Mouse (Mus musculus) heart, embryonic 12.5 days (tissue): ENCODE results near the gene Zfp706. TPM values are rescaled to one million over a fixed set of nuclear protein-coding genes. Genes with fewer than 3 reads are reported as not detected.

ENCODE experiments used
- ATAC-seq: fragments of 200-750 bp; cut with Nextera tagmentation; 2 replicates; pipeline ENCODE4 v1.8.0; 2017; ENCODE audit warnings: moderate TSS enrichment, moderate library complexity; ENCODE audit not compliant: insufficient number of reproducible peaks, low FRiP score
- H3K27ac ChIP-seq: fragments of 300-500 bp; sonication (generic); 2 replicates; pipeline ENCODE4 v1.5.1; 2016; ENCODE audit warnings: mild to moderate bottlenecking, moderate library complexity; ENCODE audit not compliant: poor library complexity, severe bottlenecking
- H3K27me3 ChIP-seq: fragments of 300-500 bp; sonication (generic); replicated peaks from 2 replicates; pipeline ENCODE4 v1.6.1; 2016; ENCODE audit warnings: mild to moderate bottlenecking, moderate library complexity
- H3K36me3 ChIP-seq: fragments of 300-500 bp; sonication (generic); 2 replicates; pipeline ENCODE4 v1.6.1; 2016; ENCODE audit warnings: mild to moderate bottlenecking, moderate library complexity
- H3K4me1 ChIP-seq: fragments of 300-500 bp; sonication (generic); replicated peaks from 2 replicates; pipeline ENCODE4 v1.6.1; 2016; ENCODE audit warnings: mild to moderate bottlenecking
- H3K4me2 ChIP-seq: fragments of 300-500 bp; sonication (generic); 2 replicates; pipeline ENCODE4 v1.6.1; 2016; ENCODE audit warnings: mild to moderate bottlenecking, moderate library complexity
- H3K4me3 ChIP-seq: fragments of 300-500 bp; sonication (generic); 2 replicates; pipeline ENCODE4 v1.5.1; 2016; ENCODE audit warnings: mild to moderate bottlenecking
- H3K9ac ChIP-seq: fragments of 300-500 bp; sonication (generic); 2 replicates; pipeline ENCODE4 v1.6.1; 2016; ENCODE audit warnings: mild to moderate bottlenecking, moderate library complexity
- H3K9me3 ChIP-seq: fragments of 300-500 bp; sonication (generic); replicated peaks from 2 replicates; pipeline ENCODE4 v1.6.1; 2016; ENCODE audit warnings: mild to moderate bottlenecking, moderate library complexity
- WGBS: fragments of 180-500 bp; shearing (Covaris S2); methylation state at CpG from one replicate; pipeline ENCODE4 v1.1.7; 2016; 5-methylcytosine and 5-hydroxymethylcytosine counted together
- polyA plus RNA-seq: library from polyadenylated mRNA; unstranded; fragments of >200 nt; fragmentation: Nextera tagmentation; extraction: Ambion mirVana; gene quantifications from 2 replicates; pipeline ENCODE4 v1.2.1, GENCODE M21; 2016

Gene Zfp706
- polyA plus RNA-seq, 1 experiment from 2014 or later, result 459 TPM

DNA sequence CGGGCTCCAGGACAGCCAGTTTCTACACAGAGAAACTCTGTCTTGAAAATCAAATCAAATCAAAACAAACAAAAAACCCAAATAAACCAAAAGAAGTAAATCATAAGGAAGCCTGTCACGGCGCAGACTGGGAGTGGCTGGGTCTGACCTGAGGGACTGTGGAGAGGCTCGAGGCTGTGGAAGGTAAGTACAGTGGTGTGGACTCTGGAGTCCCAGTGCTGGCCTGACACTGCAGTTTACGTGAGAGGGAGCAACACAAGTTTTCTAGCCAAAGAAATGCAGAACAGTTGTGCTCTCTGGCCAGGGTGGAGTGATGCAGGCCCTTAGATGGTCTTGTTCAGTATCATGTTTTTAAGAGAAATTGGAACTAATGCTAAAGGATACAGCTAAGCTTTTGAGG lies 31.9 kb downstream of the Zfp706 start:
- Histone ChIP-seq H3K4me1 (peaks cover 39% of the 10 kb centered on the region), H3K9me3 (no peaks in the 10 kb centered on the region), H3K36me3 (no peaks in the 10 kb centered on the region), H3K4me2 (no peak overlapping the region), H3K4me3 (no peak overlapping the region), H3K27ac (no peak overlapping the region), H3K9ac (no peak overlapping the region), H3K27me3 (no peaks in the 10 kb centered on the region)
- no peak for ATAC-seq
- WGBS, result 89% methylated on average over 5 of the region's 5 CpGs

DNA sequence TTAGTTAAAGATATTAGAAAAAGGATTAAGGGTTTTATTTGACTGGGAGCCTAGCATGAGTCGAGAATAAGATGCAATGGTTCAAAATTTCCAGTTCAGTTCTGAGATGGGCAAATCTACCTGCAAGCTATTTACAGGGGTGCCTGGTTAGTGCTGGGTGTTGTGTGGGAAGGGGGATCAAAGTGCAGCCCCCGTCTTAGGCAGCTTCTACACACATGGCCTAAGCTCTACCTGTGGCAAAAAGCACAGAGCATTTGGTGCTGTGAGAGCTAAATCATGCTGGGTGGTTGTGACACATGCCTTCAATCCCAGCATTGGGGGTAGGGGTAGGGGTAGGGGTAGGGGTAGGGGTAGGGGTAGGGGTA lies 32.3 kb downstream of the Zfp706 start:
- Histone ChIP-seq H3K9me3 (no peaks in the 10 kb centered on the region), H3K9ac (no peak overlapping the region), H3K4me3 (no peak overlapping the region), H3K36me3 (no peaks in the 10 kb centered on the region), H3K27me3 (no peaks in the 10 kb centered on the region), H3K4me1 (peaks cover 36% of the 10 kb centered on the region), H3K4me2 (no peak overlapping the region), H3K27ac (no peak overlapping the region)
- no peak for ATAC-seq
- WGBS, result 80% methylated on average over 2 of the region's 2 CpGs

DNA sequence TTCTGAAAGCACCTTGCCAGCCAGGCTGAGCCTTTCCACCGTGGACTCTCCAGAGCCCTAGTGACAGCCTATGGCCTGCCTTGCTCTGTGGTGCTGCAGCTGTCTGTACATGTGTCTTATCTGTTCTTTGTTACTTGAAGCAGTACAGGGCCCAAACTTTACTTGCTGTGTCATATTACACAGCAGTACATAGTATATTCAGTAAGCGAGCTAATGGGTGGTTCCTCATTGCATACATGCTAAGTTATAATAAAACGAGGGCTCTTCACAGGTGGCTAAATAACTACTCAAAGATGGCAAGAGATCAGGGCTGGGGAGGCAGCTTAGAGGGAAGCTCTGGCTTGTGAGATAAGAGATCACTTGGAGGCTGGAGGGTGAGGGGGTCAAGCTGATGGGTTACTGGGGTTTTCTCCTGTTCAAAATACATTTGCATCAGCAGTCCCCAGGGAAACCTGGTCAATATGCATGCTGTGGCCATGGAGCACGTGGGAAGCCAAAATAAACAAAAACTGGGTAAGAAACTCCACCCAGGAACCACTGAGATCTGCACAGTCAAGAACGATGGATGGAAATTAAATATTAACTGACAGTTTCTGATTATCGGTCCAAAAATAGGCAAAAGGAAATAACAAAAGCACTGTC lies 32.8 kb downstream of the Zfp706 start:
- 42% methylated on average over 6 of the region's 6 CpGs for WGBS
- Histone ChIP-seq H3K4me3 (no peak overlapping the region), H3K9ac (no peak overlapping the region), H3K4me2 (no peak overlapping the region), H3K27me3 (no peaks in the 10 kb centered on the region), H3K9me3 (no peaks in the 10 kb centered on the region), H3K27ac (no peak overlapping the region), H3K36me3 (no peaks in the 10 kb centered on the region), H3K4me1 (peaks cover 31% of the 10 kb centered on the region)
- 0 out of 2 replicates have a peak, but pooled peaks have one; percentile 51 for ATAC-seq

DNA sequence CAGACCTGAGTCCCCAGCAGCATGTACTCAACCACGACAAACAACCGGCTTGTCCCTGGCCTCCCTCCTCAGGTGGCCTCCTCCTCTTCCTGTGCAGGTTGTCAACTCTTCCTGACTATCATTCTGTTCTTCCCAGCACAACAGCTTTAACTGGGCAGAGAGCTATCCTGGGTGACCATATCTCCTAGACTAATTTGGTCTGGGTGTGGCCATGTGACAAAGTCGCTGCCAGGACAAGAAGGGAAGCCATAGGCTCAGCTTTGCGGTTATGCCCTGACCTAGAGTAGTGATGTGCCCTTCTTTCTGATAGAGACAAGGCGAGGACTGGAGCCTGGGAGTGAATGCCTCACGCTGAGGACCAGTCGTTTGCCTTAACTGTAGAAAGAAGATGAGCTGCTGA lies 33.9 kb downstream of the Zfp706 start:
- no peak for ATAC-seq
- H3K27ac ChIP-seq, result peak overlapping the region; percentile 5; the same call in 1 of the 2 replicates
- 54% methylated on average over 7 of the region's 7 CpGs for WGBS
- no peak overlapping the region for H3K9ac ChIP-seq
- H3K4me1 ChIP-seq, result peaks cover 26% of the 10 kb centered on the region
- H3K36me3 ChIP-seq, result no peaks in the 10 kb centered on the region
- no peak overlapping the region for H3K4me2 ChIP-seq
- H3K9me3 ChIP-seq, result no peaks in the 10 kb centered on the region
- H3K4me3 ChIP-seq, result no peak overlapping the region
- H3K27me3 ChIP-seq, result no peaks in the 10 kb centered on the region

DNA sequence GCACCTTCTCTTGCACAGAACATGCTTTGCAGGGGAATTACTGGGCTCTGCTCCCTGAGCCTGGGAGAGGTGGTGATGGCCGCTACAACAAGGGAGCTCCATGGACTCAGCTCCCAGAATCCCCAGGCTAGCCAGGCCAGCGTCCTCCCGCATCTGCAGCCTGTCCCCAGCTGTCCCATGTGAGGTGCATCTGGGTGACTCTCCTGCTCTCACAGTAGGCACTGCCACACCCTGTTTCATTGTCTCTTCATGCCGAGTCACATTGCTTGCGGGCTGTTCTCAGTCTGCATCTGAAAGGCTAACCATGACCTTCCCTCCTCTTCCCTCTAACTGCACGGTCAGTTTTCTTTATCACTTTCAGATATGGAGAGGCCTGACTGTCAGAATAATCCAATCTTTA lies 34.3 kb downstream of the Zfp706 start:
- 60% methylated on average over 6 of the region's 6 CpGs for WGBS
- H3K9me3 ChIP-seq, result no peaks in the 10 kb centered on the region
- no peak overlapping the region for H3K4me2 ChIP-seq
- no peaks in the 10 kb centered on the region for H3K36me3 ChIP-seq
- no peaks in the 10 kb centered on the region for H3K27me3 ChIP-seq
- ATAC-seq, result no peak
- 0 out of 2 replicates have a peak overlapping the region, but pooled peaks have one; percentile 5 for H3K27ac ChIP-seq
- H3K9ac ChIP-seq, result no peak overlapping the region
- no peak overlapping the region for H3K4me3 ChIP-seq
- H3K4me1 ChIP-seq, result peaks cover 26% of the 10 kb centered on the region

DNA sequence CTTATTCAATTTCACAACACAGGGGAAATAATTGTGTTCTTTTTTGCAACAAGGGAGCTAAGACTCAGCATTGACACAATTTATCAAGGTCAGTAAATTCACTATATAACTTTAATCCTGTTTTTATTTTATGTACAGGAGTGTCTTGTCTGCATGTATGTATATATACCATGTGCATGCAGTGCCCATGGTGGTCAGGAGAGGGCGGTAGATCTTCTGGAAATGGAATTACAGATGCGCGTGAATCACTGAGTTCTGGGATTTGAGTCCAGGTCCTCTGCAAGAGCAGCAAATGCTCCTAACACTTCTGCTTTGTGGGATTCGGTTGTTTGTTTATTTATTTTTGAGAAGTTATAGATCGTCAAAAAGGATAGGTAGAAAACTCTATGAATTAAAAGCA lies 37.8 kb downstream of the Zfp706 start:
- Histone ChIP-seq H3K4me2 (no peak overlapping the region), H3K9me3 (no peaks in the 10 kb centered on the region), H3K4me3 (no peak overlapping the region), H3K27ac (no peak overlapping the region), H3K9ac (no peak overlapping the region), H3K36me3 (no peaks in the 10 kb centered on the region), H3K4me1 (peaks cover 37% of the 10 kb centered on the region), H3K27me3 (no peaks in the 10 kb centered on the region)
- WGBS, result 85% methylated on average over 5 of the region's 5 CpGs
- ATAC-seq, result no peak

DNA sequence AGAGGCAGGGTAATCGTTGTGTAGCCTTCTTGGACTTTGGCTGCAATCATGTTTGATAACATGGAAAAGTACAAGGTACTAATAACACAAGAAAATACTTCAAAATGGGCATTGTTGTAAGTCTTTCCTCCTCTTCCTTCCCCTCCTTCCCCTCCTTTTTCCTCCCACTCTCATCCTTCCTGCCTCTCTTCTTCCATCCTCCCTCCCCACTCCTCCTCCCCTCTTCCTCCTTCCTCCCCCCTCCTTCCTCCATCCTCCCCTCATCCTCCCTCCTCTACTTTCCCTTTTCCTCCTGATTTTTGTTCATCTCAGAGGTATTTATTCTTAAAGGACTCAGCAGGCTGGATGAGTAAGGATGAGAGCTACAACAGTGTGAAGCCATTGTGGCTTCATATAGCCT lies 39.3 kb downstream of the Zfp706 start:
- no peaks in the 10 kb centered on the region; the same call in 1 of the 2 replicates for H3K27me3 ChIP-seq
- ATAC-seq, result no peak
- no peak overlapping the region for H3K4me3 ChIP-seq
- no peaks in the 10 kb centered on the region for H3K36me3 ChIP-seq
- no peak overlapping the region for H3K27ac ChIP-seq
- H3K9me3 ChIP-seq, result peaks cover 3% of the 10 kb centered on the region; the same call in 1 of the 2 replicates
- H3K4me1 ChIP-seq, result peaks cover 23% of the 10 kb centered on the region
- H3K4me2 ChIP-seq, result no peak overlapping the region
- 45% methylated on average over 1 of the region's 1 CpGs for WGBS
- H3K9ac ChIP-seq, result no peak overlapping the region

DNA sequence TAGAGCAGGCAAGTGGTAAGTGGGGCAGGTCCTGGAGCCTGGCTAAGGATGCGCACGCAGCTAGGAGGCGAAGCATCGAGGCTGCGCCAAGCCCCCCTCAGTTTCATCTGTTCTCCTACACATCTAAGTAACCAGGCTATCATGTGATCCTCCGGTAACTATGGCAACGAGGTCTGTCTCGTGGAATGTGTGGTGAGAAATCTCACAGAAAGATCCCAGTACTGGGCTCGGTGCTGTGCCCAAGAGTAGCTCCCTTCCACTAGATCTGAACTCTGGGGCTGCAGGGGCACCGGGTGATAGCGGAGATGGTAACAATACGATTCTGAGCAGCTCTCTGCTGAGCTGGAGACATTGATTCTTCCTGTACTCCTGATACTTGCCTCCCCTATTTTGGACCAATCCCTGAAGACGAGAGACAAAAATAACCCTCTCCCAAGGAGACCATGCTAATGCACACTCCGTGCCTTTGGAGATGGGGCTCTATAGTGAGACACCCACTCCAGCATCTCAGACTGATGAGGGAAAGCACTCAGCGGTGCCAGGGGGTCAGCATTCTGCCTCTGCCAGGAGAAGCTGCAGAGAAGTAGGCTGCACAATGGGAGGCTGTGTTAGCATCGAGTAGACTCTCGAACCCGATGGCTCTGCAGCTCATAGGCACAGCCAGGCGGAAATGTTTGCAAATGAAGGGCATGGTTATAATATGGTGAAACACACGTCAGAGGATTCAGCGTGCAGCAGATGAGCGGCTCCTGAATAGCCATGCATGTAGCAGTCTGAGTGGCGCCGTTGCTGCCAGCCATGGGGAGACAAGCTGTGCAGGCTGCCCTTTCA lies 40.0 kb downstream of the Zfp706 start:
- Histone ChIP-seq H3K4me2 (peak overlapping the region; percentile 51), H3K9me3 (peaks cover 3% of the 10 kb centered on the region; the same call in 1 of the 2 replicates), H3K27ac (no peak overlapping the region), H3K4me3 (peak overlapping the region; percentile 13; the same call in 1 of the 2 replicates), H3K9ac (peak overlapping the region; percentile 25; the same call in 1 of the 2 replicates), H3K36me3 (no peaks in the 10 kb centered on the region), H3K4me1 (peaks cover 24% of the 10 kb centered on the region), H3K27me3 (no peaks in the 10 kb centered on the region; the same call in 1 of the 2 replicates)
- 0 out of 2 replicates have a peak, but pooled peaks have one; percentile 10 for ATAC-seq
- 39% methylated on average over 24 of the region's 24 CpGs for WGBS

DNA sequence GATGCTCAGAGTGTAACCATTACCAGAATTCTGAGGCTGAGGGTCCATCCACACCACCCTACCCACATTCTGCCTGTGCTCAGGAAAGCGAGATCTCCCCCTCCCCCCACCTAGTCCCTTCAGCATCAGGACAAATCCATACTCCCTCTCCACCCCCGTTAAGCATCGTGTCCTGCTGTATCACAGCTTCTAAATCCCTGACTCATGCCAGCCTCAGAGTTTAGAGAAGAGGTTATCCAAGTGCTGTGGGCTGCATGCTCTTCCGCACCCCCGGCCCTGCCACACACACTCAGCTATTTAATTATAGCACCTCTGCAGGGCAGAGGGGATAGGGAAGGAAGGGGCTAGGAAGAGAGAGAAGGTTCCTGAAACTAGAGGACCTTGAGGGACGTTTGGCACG lies 40.6 kb downstream of the Zfp706 start:
- Histone ChIP-seq H3K27ac (no peak overlapping the region), H3K4me1 (peaks cover 24% of the 10 kb centered on the region), H3K4me2 (peak overlapping the region; percentile 51), H3K27me3 (no peaks in the 10 kb centered on the region; the same call in 1 of the 2 replicates), H3K36me3 (no peaks in the 10 kb centered on the region), H3K9ac (no peak overlapping the region), H3K9me3 (peaks cover 3% of the 10 kb centered on the region; the same call in 1 of the 2 replicates), H3K4me3 (no peak overlapping the region)
- ATAC-seq, result peak; percentile 13; the same call in 1 of the 2 replicates
- WGBS, result 33% methylated on average over 7 of the region's 7 CpGs

DNA sequence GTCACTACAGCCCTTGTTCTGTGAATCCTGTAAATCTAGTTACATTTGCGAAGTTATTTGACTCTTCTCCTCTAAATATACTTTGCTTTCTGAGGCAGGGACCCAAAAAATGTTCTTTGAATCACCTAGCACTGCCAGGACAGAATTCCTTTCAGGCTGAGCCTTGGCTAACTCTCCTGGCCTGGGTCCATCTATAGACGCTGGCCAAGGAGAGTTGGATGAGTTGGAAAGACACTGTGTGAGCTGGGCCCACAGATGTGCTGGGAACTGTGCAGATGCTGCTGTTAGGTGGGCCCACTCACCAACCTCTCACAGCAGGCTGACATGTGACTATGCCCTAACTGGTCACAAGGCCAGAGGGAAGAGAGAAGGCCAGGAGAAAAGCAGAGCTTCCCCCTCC lies 41.1 kb downstream of the Zfp706 start:
- no peak overlapping the region for H3K4me2 ChIP-seq
- peaks cover 3% of the 10 kb centered on the region; the same call in 1 of the 2 replicates for H3K9me3 ChIP-seq
- peaks cover 25% of the 10 kb centered on the region for H3K4me1 ChIP-seq
- H3K36me3 ChIP-seq, result no peaks in the 10 kb centered on the region
- no peaks in the 10 kb centered on the region; the same call in 1 of the 2 replicates for H3K27me3 ChIP-seq
- no peak overlapping the region for H3K4me3 ChIP-seq
- no peak overlapping the region for H3K27ac ChIP-seq
- no peak for ATAC-seq
- WGBS, result 77% methylated on average over 2 of the region's 2 CpGs
- no peak overlapping the region for H3K9ac ChIP-seq

DNA sequence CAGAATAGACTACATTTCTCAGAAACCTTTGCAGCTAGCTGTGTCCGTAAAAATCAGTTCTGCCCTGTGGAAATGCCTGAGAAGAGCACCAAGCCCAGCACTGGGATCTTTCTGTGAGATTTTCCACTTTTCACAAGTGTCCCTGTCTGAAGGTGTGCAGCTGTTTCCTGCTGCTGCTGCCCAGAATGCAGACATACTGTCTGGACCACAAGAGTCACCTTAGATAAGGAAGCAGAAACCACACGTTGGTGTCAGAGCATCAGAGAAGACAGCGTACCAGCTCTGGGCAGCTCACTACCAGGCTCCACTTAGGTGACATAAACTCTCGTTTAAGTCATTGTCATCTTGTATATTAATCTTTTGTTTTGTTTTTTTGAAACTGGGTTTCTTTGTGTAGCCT lies 41.8 kb downstream of the Zfp706 start:
- no peak overlapping the region for H3K27ac ChIP-seq
- H3K4me2 ChIP-seq, result no peak overlapping the region
- no peak overlapping the region for H3K9ac ChIP-seq
- no peaks in the 10 kb centered on the region for H3K36me3 ChIP-seq
- 57% methylated on average over 4 of the region's 4 CpGs for WGBS
- no peaks in the 10 kb centered on the region; the same call in 1 of the 2 replicates for H3K27me3 ChIP-seq
- peaks cover 3% of the 10 kb centered on the region; the same call in 1 of the 2 replicates for H3K9me3 ChIP-seq
- H3K4me1 ChIP-seq, result peaks cover 27% of the 10 kb centered on the region
- no peak for ATAC-seq
- no peak overlapping the region for H3K4me3 ChIP-seq
